8 mouse cellular contexts compared by ENCODE assay signal in genomic region chr6:124806446-124807140, GRCm38 (mm10). TPM values are rescaled to one million over a fixed set of nuclear protein-coding genes. Genes with fewer than 3 reads are reported as not detected.
DNase-seq lines count a peak whose midpoint lies in the region; ATAC-seq and TF ChIP-seq lines count a peak whose summit lies in the region.

No protein-coding gene starts in this region.

- peak overlapping the region; percentile 23 for H3K9ac ChIP-seq in liver, embryonic 14.5 days (replicated peaks)

- no peak for ATAC-seq in cerebellum, adult (ENCODE audit: insufficient number of reproducible peaks, low FRiP score, low TSS enrichment)
- ATAC-seq in liver, embryonic 14.5 days (ENCODE audit: insufficient read depth), result no peak

- no peaks in the 10 kb centered on the region; the same call in 1 of the 2 replicates for H3K36me3 ChIP-seq in testis, adult 2 months (ENCODE audit: control insufficient read depth, insufficient read depth, low read length)
- H3K36me3 ChIP-seq in liver, embryonic 14.5 days (replicated peaks; ENCODE audit: control insufficient read depth, insufficient read depth, low read depth), result peaks cover 11% of the 10 kb centered on the region

- no peaks in the 10 kb centered on the region for H3K9me3 ChIP-seq in liver, embryonic 14.5 days (ENCODE audit: control insufficient read depth, low read length)

- no peaks in the 10 kb centered on the region for H3K27me3 ChIP-seq in cerebellum, adult 2 months (ENCODE audit: control insufficient read depth, insufficient read depth, low read length)
- no peaks in the 10 kb centered on the region for H3K27me3 ChIP-seq in testis, adult 2 months (ENCODE audit: control insufficient read depth, insufficient read depth, low read length)
- no peaks in the 10 kb centered on the region for H3K27me3 ChIP-seq in liver, embryonic 14.5 days (ENCODE audit: control insufficient read depth, insufficient read depth, low read length)

- peak overlapping the region; percentile 56 for H3K27ac ChIP-seq in cerebellum, adult 2 months (ENCODE audit: insufficient read depth, low read length)
- H3K27ac ChIP-seq in testis, adult 2 months (ENCODE audit: control insufficient read depth, insufficient read depth, low read depth, low read length), result peak overlapping the region; percentile 82
- H3K27ac ChIP-seq in liver, embryonic 14.5 days, result peak overlapping the region; percentile 85

- peaks cover 15% of the 10 kb centered on the region for H3K4me1 ChIP-seq in cerebellum, adult 2 months (ENCODE audit: control insufficient read depth, insufficient read depth, low read length)
- peaks cover 29% of the 10 kb centered on the region for H3K4me1 ChIP-seq in testis, adult 2 months (ENCODE audit: control insufficient read depth, insufficient read depth, low read length)
- H3K4me1 ChIP-seq in liver, embryonic 14.5 days (replicated peaks; ENCODE audit: control insufficient read depth in 2 of 2, insufficient read depth in 2 of 2, low read length in 1 of 2), result peaks cover 25 to 30% of the 10 kb centered on the region in 2 experiments

- WGBS in cerebellum, adult 2 months, result 64% methylated on average over 7 of the region's 7 CpGs
- WGBS in liver, embryonic 14.5 days (ENCODE audit: insufficient replicate concordance), result 70% methylated on average over 7 of the region's 7 CpGs

- no peak for TF ChIP-seq POLR2A in cerebellum, adult 2 months (IDR thresholded peaks at IDR 0.05; ENCODE audit: borderline replicate concordance, insufficient read depth, low read length)
- TF ChIP-seq POLR2A in testis, adult 2 months (IDR thresholded peaks at IDR 0.05; ENCODE audit: control insufficient read depth, low read depth, low read length), result no peak

- no peak for TF ChIP-seq EP300 in liver, embryonic 14.5 days (IDR thresholded peaks at IDR 0.05; ENCODE audit: low read depth)

- H3K4me2 ChIP-seq in liver, embryonic 14.5 days (ENCODE audit: low read depth), result peak overlapping the region; percentile 93

- DNase-seq in cerebellum, adult 2 months, result no peak
- DNase-seq in testis, postnatal 10 days (ENCODE audit: low spot score), result no peak
- DNase-seq in liver, embryonic 14.5 days (ENCODE audit: low read depth in 3 of 3, low spot score in 3 of 3), result no peak
- no peak for DNase-seq in thymus, postnatal 36 days
- no peak for DNase-seq in gastrocnemius, postnatal 10 days
- DNase-seq in urinary bladder, postnatal 10 days (ENCODE audit: low spot score), result no peak

- H3K4me3 ChIP-seq in cerebellum, adult 2 months (replicated peaks; ENCODE audit: insufficient read depth, low read depth, low read length), result peak overlapping the region; percentile 3
- H3K4me3 ChIP-seq in testis, adult 2 months (ENCODE audit: control insufficient read depth, low read depth, low read length), result peak overlapping the region; percentile 93
- H3K4me3 ChIP-seq in liver, embryonic 14.5 days (ENCODE audit: insufficient read depth in 1 of 2, low read depth in 2 of 2, low read length in 2 of 2), result peak overlapping the region; percentile 16 to 61; a peak in 2 of 4 replicates

- TF ChIP-seq CTCF in cerebellum, adult 2 months (IDR thresholded peaks at IDR 0.05; ENCODE audit: borderline replicate concordance, insufficient read depth, low read depth, low read length), result no peak
- TF ChIP-seq CTCF in testis, adult 2 months (IDR thresholded peaks at IDR 0.05; ENCODE audit: control insufficient read depth, insufficient read depth, insufficient replicate concordance, low read depth, low read length), result no peak
- TF ChIP-seq CTCF in liver, embryonic 14.5 days (IDR thresholded peaks at IDR 0.05; ENCODE audit: low read depth), result no peak

RNA-seq across cellular contexts. Expression of gene Spsb2, which starts 1.9 kb away (rescaled TPM):
- polyA plus RNA-seq in cerebellum, adult 2 months (2012; rRNA removed), result 12.1 and 13.8 TPM in 2 replicates
- 63.6 and 78.1 TPM in 2 replicates for polyA plus RNA-seq in testis, adult 2 months (2012; rRNA removed)
- polyA plus RNA-seq in liver, embryonic 14.5 days (2012; rRNA removed), result 4.1 and 5.0 TPM in 2 replicates
- polyA plus RNA-seq in liver, embryonic 14.5 days (2014; fragmentation: Nextera tagmentation; extraction: Ambion mirVana), result 4.7 and 5.0 TPM in 2 replicates
- total RNA-seq in gastrocnemius, postnatal 10 days (2021), result 1 to 10 TPM; 3.5 to 6.5 TPM

RNA-seq across cellular contexts. Expression of gene Tpi1, which starts 7.5 kb away (rescaled TPM):
- polyA plus RNA-seq in cerebellum, adult 2 months (2012; rRNA removed), result 1,162 and 1,205 TPM in 2 replicates
- polyA plus RNA-seq in testis, adult 2 months (2012; rRNA removed), result 471 and 473 TPM in 2 replicates
- 266 and 292 TPM in 2 replicates for polyA plus RNA-seq in liver, embryonic 14.5 days (2012; rRNA removed)
- polyA plus RNA-seq in liver, embryonic 14.5 days (2014; fragmentation: Nextera tagmentation; extraction: Ambion mirVana), result 418 and 420 TPM in 2 replicates
- 1,000 to 10,000 TPM; 2,520 to 2,805 TPM for total RNA-seq in gastrocnemius, postnatal 10 days (2021)

RNA-seq across cellular contexts. Expression of gene Usp5, which starts 22.7 kb away (rescaled TPM):
- 155 and 159 TPM in 2 replicates for polyA plus RNA-seq in cerebellum, adult 2 months (2012; rRNA removed)
- polyA plus RNA-seq in testis, adult 2 months (2012; rRNA removed), result 37.4 and 41.2 TPM in 2 replicates
- polyA plus RNA-seq in liver, embryonic 14.5 days (2012; rRNA removed), result 24.4 and 27.6 TPM in 2 replicates
- polyA plus RNA-seq in liver, embryonic 14.5 days (2014; fragmentation: Nextera tagmentation; extraction: Ambion mirVana), result 38.0 and 42.5 TPM in 2 replicates
- 10 to 100 TPM; 66.2 to 66.4 TPM for total RNA-seq in gastrocnemius, postnatal 10 days (2021)

RNA-seq across cellular contexts. Expression of gene Cdca3, which starts 22.8 kb away (rescaled TPM):
- polyA plus RNA-seq in cerebellum, adult 2 months (2012; rRNA removed), result 1.3 and 1.4 TPM in 2 replicates
- 218 and 250 TPM in 2 replicates for polyA plus RNA-seq in testis, adult 2 months (2012; rRNA removed)
- polyA plus RNA-seq in liver, embryonic 14.5 days (2012; rRNA removed), result 147 and 165 TPM in 2 replicates
- polyA plus RNA-seq in liver, embryonic 14.5 days (2014; fragmentation: Nextera tagmentation; extraction: Ambion mirVana), result 205 and 206 TPM in 2 replicates
- 10 to 100 TPM; 13.5 to 14.3 TPM for total RNA-seq in gastrocnemius, postnatal 10 days (2021)

RNA-seq across cellular contexts. Expression of gene Lrrc23, which starts 27.1 kb away (rescaled TPM):
- 4.9 and 6.7 TPM in 2 replicates for polyA plus RNA-seq in cerebellum, adult 2 months (2012; rRNA removed)
- 105 and 106 TPM in 2 replicates for polyA plus RNA-seq in testis, adult 2 months (2012; rRNA removed)
- 0.09 TPM in 1 of 2 replicates, not detected in the other for polyA plus RNA-seq in liver, embryonic 14.5 days (2012; rRNA removed)
- not detected in 2 replicates for polyA plus RNA-seq in liver, embryonic 14.5 days (2014; fragmentation: Nextera tagmentation; extraction: Ambion mirVana)
- total RNA-seq in gastrocnemius, postnatal 10 days (2021), result not detected

Comparison
In these comparisons a context has a peak if more than half of its experiments do, and no peak if none do; other contexts are left out.
1. H3K4me3 ChIP-seq: peak in every context shown above with its lines; median percentile 93 in testis, adult 2 months; 38 in liver, embryonic 14.5 days; 3 in cerebellum, adult 2 months.